Mouse (Mus musculus) spleen, adult 12 weeks (tissue): ENCODE measurements around the gene Cfap45.

Experiments used
- DNase-seq: peaks from one replicate; pipeline ENCODE4 v3.0.0; 2022; ENCODE audit warnings: low spot score

The Cfap45 gene

GRCm38 (mm10) chr1:172562641-172563464 lies 42.3 kb downstream of the Cfap45 start:
- DNase-seq = peak; percentile 23

- no peak for DNase-seq
Measured at GRCm38 (mm10) chr1:172563465-172563828, 42.8 kb downstream of the Cfap45 start.

GRCm38 (mm10) chr1:172566131-172566530 lies 45.5 kb downstream of the Cfap45 start:
- no peak for DNase-seq

GRCm38 (mm10) chr1:172567758-172568157 lies 47.2 kb downstream of the Cfap45 start:
- no peak for DNase-seq

GRCm38 (mm10) chr1:172580116-172580515 lies 59.5 kb downstream of the Cfap45 start:
- DNase-seq = no peak

GRCm38 (mm10) chr1:172582436-172582835 lies 61.8 kb downstream of the Cfap45 start:
- no peak for DNase-seq

GRCm38 (mm10) chr1:172584271-172584670 lies 63.7 kb downstream of the Cfap45 start:
- DNase-seq = no peak

GRCm38 (mm10) chr1:172585026-172585425 lies 64.4 kb downstream of the Cfap45 start:
- DNase-seq = no peak

GRCm38 (mm10) chr1:172585612-172586567 lies 65.3 kb downstream of the Cfap45 start:
- no peak for DNase-seq

GRCm38 (mm10) chr1:172590385-172590784 lies 69.8 kb downstream of the Cfap45 start, which contains the start of gene Slamf8:
Gene Slamf8 (minus strand): TSS chr1:172590568.
- no peak for DNase-seq

GRCm38 (mm10) chr1:172593321-172593720 lies 72.7 kb downstream of the Cfap45 start:
- no peak for DNase-seq

GRCm38 (mm10) chr1:172593956-172594355 lies 73.4 kb downstream of the Cfap45 start:
- DNase-seq = no peak

GRCm38 (mm10) chr1:172594495-172594894 lies 73.9 kb downstream of the Cfap45 start:
- no peak for DNase-seq
